Mouse (Mus musculus): ENCODE data around the gene Lhpp. TPM values are rescaled to one million over a fixed set of nuclear protein-coding genes. Genes with fewer than 3 reads are reported as not detected.

Lhpp gene
- total and polyA plus RNA-seq, 2 experiments from 2014 or later: 42.5 to 53.3 TPM

DNA sequence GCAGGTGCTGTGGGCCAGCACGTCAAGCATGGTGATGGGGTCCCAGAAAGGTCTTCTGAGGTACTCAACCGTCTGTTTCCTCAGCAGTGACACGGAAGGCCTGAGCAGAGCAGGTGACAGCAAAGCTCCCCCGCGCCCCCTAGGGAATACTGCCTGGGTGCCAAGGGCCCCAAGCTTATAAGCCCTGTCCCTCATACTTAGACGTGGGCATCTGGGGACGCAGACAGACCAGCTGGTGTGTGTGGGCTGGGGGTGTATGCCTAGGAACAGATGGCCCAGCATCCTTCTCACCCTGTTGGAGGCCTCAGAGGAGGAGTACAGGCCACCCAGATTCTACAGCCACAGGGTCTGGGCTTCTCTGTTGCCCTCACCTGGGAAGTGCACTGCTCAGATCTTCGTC, 110.1 kb downstream of the Lhpp start:
- peaks cover 14% of the 10 kb centered on the region; the same call in 1 of the 2 replicates for H3K4me1 ChIP-seq (ENCODE audit: insufficient read depth, low read length)
- DNase-seq (ENCODE audit: low spot score): peak; percentile 59
- H3K9ac ChIP-seq (replicated peaks; ENCODE audit: low read length): no peak overlapping the region
- no peak overlapping the region for H3K4me2 ChIP-seq (ENCODE audit: low read depth, low read length)
- peak overlapping the region; percentile 58; the same call in 1 of the 2 replicates for H3K27ac ChIP-seq
- H3K27me3 ChIP-seq (ENCODE audit: insufficient read depth, low read length): no peaks in the 10 kb centered on the region
- no peak for TF ChIP-seq CTCF (IDR thresholded peaks at IDR 0.05; ENCODE audit: low read depth)
- no peaks in the 10 kb centered on the region for H3K36me3 ChIP-seq (ENCODE audit: insufficient read depth, low read length)
- ATAC-seq: peak; percentile 36; the same call in 1 of the 2 replicates
- no peaks in the 10 kb centered on the region for H3K9me3 ChIP-seq (ENCODE audit: low read length)
- no peak overlapping the region for H3K4me3 ChIP-seq (ENCODE audit: low read length)
- 66% methylated on average over 8 of the region's 8 CpGs for WGBS

DNA sequence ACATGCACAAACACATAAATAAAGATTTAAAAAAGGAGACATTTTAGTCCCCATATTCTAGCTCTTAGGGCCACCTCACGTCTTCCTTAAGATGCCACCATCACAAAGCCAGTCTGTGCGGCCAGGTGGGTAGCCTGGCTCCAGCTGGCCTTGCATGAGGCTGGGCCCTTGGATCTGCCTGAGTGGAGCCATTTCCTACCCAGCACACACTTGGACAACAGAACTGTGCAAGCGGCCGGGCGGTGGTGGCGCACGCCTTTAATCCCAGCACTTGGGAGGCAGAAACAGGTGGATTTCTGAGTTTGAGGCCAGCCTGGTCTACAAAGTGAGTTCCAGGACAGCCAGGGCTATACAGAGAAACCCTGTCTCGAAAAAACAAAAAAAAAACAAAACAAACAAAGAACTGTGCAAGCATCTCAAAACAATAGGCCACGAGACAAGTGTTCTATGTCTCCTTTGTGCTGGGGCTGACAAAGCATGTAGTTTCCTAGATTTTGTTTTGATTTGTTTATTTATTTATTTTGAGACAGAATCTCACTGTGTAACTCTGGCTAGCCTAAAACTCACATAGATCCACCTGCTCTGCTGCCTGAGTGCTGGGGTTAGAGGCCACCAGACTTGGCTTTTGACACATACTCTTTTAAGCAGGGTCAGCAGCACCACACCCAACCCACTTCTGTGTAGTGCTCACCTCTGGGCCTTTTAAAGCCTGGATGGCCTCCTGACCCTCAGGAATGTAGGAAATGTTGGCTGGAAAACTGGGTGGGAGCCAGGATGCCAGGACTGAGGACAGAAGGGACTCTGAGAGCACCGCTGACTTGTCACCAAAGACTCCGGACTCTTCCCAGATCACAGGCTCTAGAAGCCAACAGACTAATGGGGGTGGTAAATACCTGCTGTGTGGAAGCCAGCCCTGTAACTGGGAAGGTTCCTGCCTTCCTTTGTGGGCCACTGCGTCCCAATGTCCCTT, 112.2 kb downstream of the Lhpp start:
- Histone ChIP-seq H3K4me3 (ENCODE audit: low read length) (no peak overlapping the region), H3K4me1 (ENCODE audit: insufficient read depth, low read length) (peaks cover 18% of the 10 kb centered on the region; the same call in 1 of the 2 replicates), H3K9ac (replicated peaks; ENCODE audit: low read length) (no peak overlapping the region), H3K27ac (no peak overlapping the region), H3K27me3 (ENCODE audit: insufficient read depth, low read length) (no peaks in the 10 kb centered on the region), H3K4me2 (ENCODE audit: low read depth, low read length) (no peak overlapping the region), H3K36me3 (ENCODE audit: insufficient read depth, low read length) (no peaks in the 10 kb centered on the region), H3K9me3 (ENCODE audit: low read length) (no peaks in the 10 kb centered on the region)
- WGBS: 83% methylated on average over 12 of the region's 12 CpGs
- ATAC-seq: no peak
- no peak for DNase-seq (ENCODE audit: low spot score)
- TF ChIP-seq CTCF (IDR thresholded peaks at IDR 0.05; ENCODE audit: low read depth): no peak

DNA sequence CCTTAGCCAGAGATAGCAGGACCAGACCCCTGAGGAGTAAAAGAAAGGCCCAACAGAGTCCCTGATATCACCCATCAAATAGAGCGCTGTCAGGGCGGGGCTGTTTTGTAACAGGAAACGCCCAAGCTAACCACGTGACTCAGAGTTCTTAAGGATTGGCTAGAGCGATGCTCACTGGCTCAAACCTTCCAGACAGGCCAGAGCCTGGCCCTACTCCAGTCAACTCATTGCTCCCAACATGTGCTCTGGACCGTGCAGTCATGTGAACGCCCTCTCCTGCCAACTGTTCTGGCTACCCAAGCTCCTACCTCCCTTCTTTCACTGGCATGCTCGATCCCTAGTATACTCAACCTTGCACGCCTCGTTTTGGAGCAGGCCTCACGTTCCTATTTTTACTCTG, 113.5 kb downstream of the Lhpp start:
- Histone ChIP-seq H3K27me3 (ENCODE audit: insufficient read depth, low read length) (no peaks in the 10 kb centered on the region), H3K4me2 (ENCODE audit: low read depth, low read length) (no peak overlapping the region), H3K27ac (peak overlapping the region; percentile 45; the same call in 1 of the 2 replicates), H3K4me1 (ENCODE audit: insufficient read depth, low read length) (peaks cover 18% of the 10 kb centered on the region; the same call in 1 of the 2 replicates), H3K36me3 (ENCODE audit: insufficient read depth, low read length) (no peaks in the 10 kb centered on the region), H3K4me3 (ENCODE audit: low read length) (no peak overlapping the region), H3K9ac (replicated peaks; ENCODE audit: low read length) (no peak overlapping the region), H3K9me3 (ENCODE audit: low read length) (no peaks in the 10 kb centered on the region)
- ATAC-seq (peak; percentile 91), DNase-seq (ENCODE audit: low spot score) (peak; percentile 90)
- 45% methylated on average over 11 of the region's 11 CpGs for WGBS
- TF ChIP-seq CTCF (IDR thresholded peaks at IDR 0.05; ENCODE audit: low read depth): no peak

DNA sequence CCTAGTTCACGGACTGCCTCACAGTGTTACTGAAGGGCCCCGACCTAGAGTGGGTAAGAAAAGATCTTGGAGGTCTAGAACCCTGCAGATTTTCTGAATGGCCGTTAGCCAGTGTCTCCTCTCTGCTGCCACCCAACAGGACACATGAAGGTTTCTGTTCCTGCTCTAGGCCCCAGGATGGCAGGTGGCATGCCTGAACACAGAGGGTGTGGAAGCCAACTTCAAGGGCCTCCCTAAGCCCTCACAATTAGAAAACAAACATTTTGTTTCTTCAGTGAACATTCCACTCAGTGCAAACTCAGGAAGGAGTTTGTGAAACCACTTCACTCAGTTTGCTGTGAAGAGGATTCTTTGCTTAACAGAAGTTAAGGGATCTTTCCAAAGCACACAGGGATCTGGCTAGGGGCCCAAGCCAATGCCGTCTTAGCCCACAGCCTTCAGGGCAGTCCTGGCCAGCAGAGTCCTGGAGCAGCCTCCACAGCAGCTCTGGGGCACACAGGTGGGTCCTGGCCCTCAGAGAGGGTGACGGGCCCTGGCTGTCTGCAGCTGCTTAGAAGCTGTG, 114.1 kb downstream of the Lhpp start:
- no peak for TF ChIP-seq CTCF (IDR thresholded peaks at IDR 0.05; ENCODE audit: low read depth)
- Histone ChIP-seq H3K4me2 (ENCODE audit: low read depth, low read length) (no peak overlapping the region), H3K4me1 (ENCODE audit: insufficient read depth, low read length) (peaks cover 18% of the 10 kb centered on the region; the same call in 1 of the 2 replicates), H3K9ac (replicated peaks; ENCODE audit: low read length) (no peak overlapping the region), H3K4me3 (ENCODE audit: low read length) (no peak overlapping the region), H3K9me3 (ENCODE audit: low read length) (no peaks in the 10 kb centered on the region), H3K27me3 (ENCODE audit: insufficient read depth, low read length) (no peaks in the 10 kb centered on the region), H3K27ac (peak overlapping the region; percentile 45; the same call in 1 of the 2 replicates), H3K36me3 (ENCODE audit: insufficient read depth, low read length) (no peaks in the 10 kb centered on the region)
- DNase-seq (ENCODE audit: low spot score) (no peak), ATAC-seq (no peak)
- 77% methylated on average over 5 of the region's 5 CpGs for WGBS

DNA sequence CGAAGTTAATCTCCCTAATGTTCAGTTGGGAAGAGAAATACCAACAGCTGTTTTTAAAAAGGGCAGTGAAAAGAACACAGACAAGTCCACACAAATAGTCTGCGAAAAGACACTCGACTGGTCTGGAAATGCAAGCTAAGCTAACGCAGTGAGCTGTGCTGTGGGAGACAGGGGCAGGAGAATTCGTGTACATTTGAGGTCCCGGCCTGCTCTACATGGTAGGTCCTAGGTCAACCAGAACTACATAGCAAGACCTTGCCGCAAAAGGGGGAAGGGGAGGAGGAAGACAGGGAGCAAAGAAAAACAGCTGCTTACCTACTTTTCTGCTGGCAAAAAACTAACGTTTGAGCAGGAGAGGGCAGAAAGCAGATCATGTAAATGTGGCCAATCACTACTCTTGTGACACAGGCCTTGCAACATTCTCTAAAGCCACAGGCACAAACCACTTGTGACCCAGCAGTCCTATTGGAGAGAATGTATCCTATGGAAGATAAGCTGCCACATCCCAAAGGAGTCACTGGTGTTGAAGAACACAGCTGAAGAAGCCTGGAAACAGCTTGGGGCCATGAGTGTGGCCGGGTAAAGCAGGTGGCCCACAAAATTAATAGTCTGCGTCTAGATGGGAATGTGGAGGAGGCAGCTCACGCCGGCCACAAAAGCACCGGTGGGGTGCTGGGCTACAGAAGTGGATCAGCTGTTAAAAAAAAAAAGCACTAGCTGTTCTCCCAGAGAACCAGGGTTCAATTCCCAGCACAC, 115.8 kb downstream of the Lhpp start:
- TF ChIP-seq CTCF (IDR thresholded peaks at IDR 0.05; ENCODE audit: low read depth): no peak
- no peak overlapping the region for H3K27ac ChIP-seq
- DNase-seq (ENCODE audit: low spot score) (peak; percentile 35), ATAC-seq (no peak)
- H3K9me3 ChIP-seq (ENCODE audit: low read length): no peaks in the 10 kb centered on the region
- WGBS: 60% methylated on average over 13 of the region's 13 CpGs
- H3K27me3 ChIP-seq (ENCODE audit: insufficient read depth, low read length): no peaks in the 10 kb centered on the region
- H3K4me3 ChIP-seq (ENCODE audit: low read length): no peak overlapping the region
- no peaks in the 10 kb centered on the region for H3K36me3 ChIP-seq (ENCODE audit: insufficient read depth, low read length)
- H3K9ac ChIP-seq (replicated peaks; ENCODE audit: low read length): no peak overlapping the region
- peaks cover 19% of the 10 kb centered on the region; the same call in 1 of the 2 replicates for H3K4me1 ChIP-seq (ENCODE audit: insufficient read depth, low read length)
- no peak overlapping the region for H3K4me2 ChIP-seq (ENCODE audit: low read depth, low read length)

DNA sequence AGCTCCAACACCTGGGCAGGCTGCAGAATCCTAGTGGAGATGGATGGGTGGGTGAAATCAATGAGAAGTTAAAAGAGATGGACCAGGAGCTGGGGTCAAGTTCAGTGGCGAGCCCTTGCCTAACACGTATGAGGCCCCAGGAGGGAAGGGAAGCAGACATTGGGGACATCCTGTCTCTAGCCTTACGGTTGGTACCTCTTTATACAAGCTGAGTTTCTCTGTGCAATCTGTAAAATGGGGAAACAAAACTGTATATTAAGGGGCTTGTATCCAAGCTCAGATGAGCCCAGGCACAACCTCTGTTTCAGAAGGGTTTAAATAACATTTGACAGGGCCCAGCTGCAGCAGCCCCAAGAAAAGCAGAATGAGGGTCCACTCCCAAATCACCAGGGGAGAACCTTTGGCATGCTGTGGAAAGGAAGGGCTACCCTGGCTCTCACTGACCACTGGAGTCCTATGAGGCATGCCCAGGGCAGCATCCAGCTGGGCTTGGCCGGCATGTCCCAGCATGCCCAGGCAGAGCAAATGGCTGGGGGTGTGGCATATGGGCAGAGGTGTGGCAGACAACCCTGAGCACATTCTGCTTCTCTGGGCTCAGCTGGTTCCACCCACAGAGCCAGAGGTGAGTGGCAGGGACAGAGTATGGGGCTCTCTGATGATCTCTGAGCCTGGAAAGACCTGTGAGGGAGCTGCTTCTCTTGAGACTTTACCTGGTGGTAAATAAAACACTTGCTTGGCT, 118.8 kb downstream of the Lhpp start:
- Histone ChIP-seq H3K27me3 (ENCODE audit: insufficient read depth, low read length) (no peaks in the 10 kb centered on the region), H3K9me3 (ENCODE audit: low read length) (no peaks in the 10 kb centered on the region), H3K4me1 (ENCODE audit: insufficient read depth, low read length) (peaks cover 36% of the 10 kb centered on the region), H3K4me2 (ENCODE audit: low read depth, low read length) (no peak overlapping the region), H3K36me3 (ENCODE audit: insufficient read depth, low read length) (no peaks in the 10 kb centered on the region), H3K9ac (replicated peaks; ENCODE audit: low read length) (no peak overlapping the region), H3K4me3 (ENCODE audit: low read length) (no peak overlapping the region), H3K27ac (no peak overlapping the region)
- ATAC-seq (no peak), DNase-seq (ENCODE audit: low spot score) (no peak)
- 72% methylated on average over 4 of the region's 4 CpGs for whole genome bisulfite sequencing
- TF ChIP-seq CTCF (IDR thresholded peaks at IDR 0.05; ENCODE audit: low read depth): no peak

All from hindbrain, postnatal 0 days (tissue).